Mouse (Mus musculus) mesoderm, embryonic 11.5 days (tissue): ENCODE data around the gene Adra1b.

Source experiments
- DNase-seq: peaks from one replicate; pipeline ENCODE4 v3.0.0-alpha.2; 2012; ENCODE audit warnings: low read depth, low spot score

The Adra1b gene

GRCm38 (mm10) chr11:43895323-43895722 lies 5.7 kb downstream of the Adra1b start:
- no peak for DNase-seq

- no peak for DNase-seq
Measured at GRCm38 (mm10) chr11:43892546-43892945, 8.5 kb downstream of the Adra1b start.

GRCm38 (mm10) chr11:43891457-43891856 lies 9.6 kb downstream of the Adra1b start:
- no peak for DNase-seq

- peak; percentile 37 for DNase-seq
Measured at GRCm38 (mm10) chr11:43889208-43889915, 11.6 kb downstream of the Adra1b start.

- DNase-seq: no peak
Measured at GRCm38 (mm10) chr11:43888736-43889135, 12.3 kb downstream of the Adra1b start.

GRCm38 (mm10) chr11:43887597-43887996 lies 13.4 kb downstream of the Adra1b start:
- no peak for DNase-seq

- DNase-seq: no peak
Measured at GRCm38 (mm10) chr11:43884521-43884920, 16.5 kb downstream of the Adra1b start.

- no peak for DNase-seq
Measured at GRCm38 (mm10) chr11:43883641-43884181, 17.3 kb downstream of the Adra1b start.

GRCm38 (mm10) chr11:43877211-43877610 lies 23.8 kb downstream of the Adra1b start:
- DNase-seq: no peak

GRCm38 (mm10) chr11:43867721-43868281 lies 33.2 kb downstream of the Adra1b start:
- DNase-seq: no peak

GRCm38 (mm10) chr11:43865298-43866165 lies 35.5 kb downstream of the Adra1b start:
- DNase-seq: no peak

- DNase-seq: no peak
Measured at GRCm38 (mm10) chr11:43853046-43853445, 48.0 kb downstream of the Adra1b start.

- no peak for DNase-seq
Measured at GRCm38 (mm10) chr11:43848056-43848455, 53.0 kb downstream of the Adra1b start.

- DNase-seq: no peak
Measured at GRCm38 (mm10) chr11:43841596-43841995, 59.4 kb downstream of the Adra1b start.

- DNase-seq: no peak
Measured at GRCm38 (mm10) chr11:43840491-43840890, 60.5 kb downstream of the Adra1b start.

- peak; percentile 81 for DNase-seq
Measured at GRCm38 (mm10) chr11:43835880-43836740, 64.9 kb downstream of the Adra1b start.

GRCm38 (mm10) chr11:43835456-43835855 lies 65.6 kb downstream of the Adra1b start:
- no peak for DNase-seq

- no peak for DNase-seq
Measured at GRCm38 (mm10) chr11:43834531-43834930, 66.5 kb downstream of the Adra1b start.

GRCm38 (mm10) chr11:43831530-43831929 lies 69.5 kb downstream of the Adra1b start:
- no peak for DNase-seq

- DNase-seq: no peak
Measured at GRCm38 (mm10) chr11:43826769-43827168, 74.2 kb downstream of the Adra1b start.

- no peak for DNase-seq
Measured at GRCm38 (mm10) chr11:43823349-43823748, 77.7 kb downstream of the Adra1b start.
